Mouse (Mus musculus): ENCODE results near the gene Vipr1. TPM values are rescaled to one million over a fixed set of nuclear protein-coding genes. Genes with fewer than 3 reads are reported as not detected.

The Vipr1 gene
- polyA plus RNA-seq, 1 experiment, result 171 TPM

DNA sequence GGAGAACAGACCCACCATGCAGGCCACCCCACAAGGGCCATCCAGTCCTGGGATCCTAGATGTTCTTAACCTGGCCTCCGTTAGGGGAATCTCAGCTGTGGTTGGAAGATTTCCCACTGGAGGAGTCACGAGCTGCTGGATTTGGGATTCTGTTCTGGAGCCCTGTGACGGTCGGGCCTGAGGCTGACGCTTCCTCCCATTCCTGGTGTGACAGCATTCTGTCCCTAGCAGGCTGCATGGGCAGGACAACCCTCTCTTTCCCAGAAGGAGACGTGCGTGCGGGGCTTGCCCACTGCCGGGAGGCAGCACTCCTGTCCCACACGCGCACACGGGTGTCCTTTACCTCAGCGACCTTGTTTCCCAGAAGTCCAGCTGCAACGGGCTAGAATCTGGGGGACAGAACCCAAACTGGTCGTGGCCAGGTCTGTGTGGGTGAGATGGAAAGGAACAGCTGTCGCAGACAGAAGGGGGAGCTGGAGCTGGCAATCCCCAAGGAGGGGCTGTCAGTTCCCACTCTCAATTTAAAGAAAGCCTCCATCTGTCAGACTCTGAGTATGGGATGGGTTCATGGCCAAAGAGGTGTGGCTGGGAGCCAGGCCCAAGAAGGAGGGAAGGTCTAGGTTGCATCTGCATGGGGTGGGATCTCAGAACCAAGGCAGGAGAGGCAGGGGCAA, 24.6 kb downstream of the Vipr1 start:
- Histone ChIP-seq H3K27me3 (ENCODE audit: control insufficient read depth, insufficient read depth, low read length) (no peaks in the 10 kb centered on the region), H3K36me3 (ENCODE audit: control insufficient read depth, insufficient read depth, low read length) (peaks cover 64% of the 10 kb centered on the region), H3K27ac (ENCODE audit: insufficient read depth, low read depth, low read length) (no peak overlapping the region), H3K4me1 (ENCODE audit: control insufficient read depth, insufficient read depth, insufficient read length, low read length) (no peaks in the 10 kb centered on the region), H3K4me3 (ENCODE audit: low read depth, low read length) (no peak overlapping the region)
- TF ChIP-seq CTCF (IDR thresholded peaks at IDR 0.05; ENCODE audit: extremely low read depth, insufficient read length, insufficient replicate concordance, low read depth, low read length) (no peak), POLR2A (IDR thresholded peaks at IDR 0.05; ENCODE audit: low read depth, low read length) (no peak)
- 83% methylated on average over 16 of the region's 16 CpGs for WGBS

GRCm38 (mm10) chr9:121667822-121668221, 25.3 kb downstream of the Vipr1 start:
- TF ChIP-seq POLR2A (IDR thresholded peaks at IDR 0.05; ENCODE audit: low read depth, low read length), result no peak
- no peak for TF ChIP-seq CTCF (IDR thresholded peaks at IDR 0.05; ENCODE audit: extremely low read depth, insufficient read length, insufficient replicate concordance, low read depth, low read length)
- H3K4me1 ChIP-seq (ENCODE audit: control insufficient read depth, insufficient read depth, insufficient read length, low read length), result no peaks in the 10 kb centered on the region
- H3K27ac ChIP-seq (ENCODE audit: insufficient read depth, low read depth, low read length), result no peak overlapping the region
- H3K36me3 ChIP-seq (ENCODE audit: control insufficient read depth, insufficient read depth, low read length), result peaks cover 59% of the 10 kb centered on the region
- no peak overlapping the region for H3K4me3 ChIP-seq (ENCODE audit: low read depth, low read length)
- 70% methylated on average over 11 of the region's 11 CpGs for WGBS
- H3K27me3 ChIP-seq (ENCODE audit: control insufficient read depth, insufficient read depth, low read length), result no peaks in the 10 kb centered on the region

- Histone ChIP-seq H3K4me1 (ENCODE audit: control insufficient read depth, insufficient read depth, insufficient read length, low read length) (no peaks in the 10 kb centered on the region), H3K36me3 (ENCODE audit: control insufficient read depth, insufficient read depth, low read length) (peaks cover 49% of the 10 kb centered on the region), H3K27ac (ENCODE audit: insufficient read depth, low read depth, low read length) (no peak overlapping the region), H3K4me3 (ENCODE audit: low read depth, low read length) (peak overlapping the region; percentile 41), H3K27me3 (ENCODE audit: control insufficient read depth, insufficient read depth, low read length) (no peaks in the 10 kb centered on the region)
- WGBS, result 66% methylated on average over 28 of the region's 28 CpGs
- TF ChIP-seq POLR2A (IDR thresholded peaks at IDR 0.05; ENCODE audit: low read depth, low read length), result no peak
- TF ChIP-seq CTCF (IDR thresholded peaks at IDR 0.05; ENCODE audit: extremely low read depth, insufficient read length, insufficient replicate concordance, low read depth, low read length), result peak; percentile 38
These were observed 26.9 kb downstream of the Vipr1 start for GRCm38 (mm10) chr9:121669348-121669791.

DNA sequence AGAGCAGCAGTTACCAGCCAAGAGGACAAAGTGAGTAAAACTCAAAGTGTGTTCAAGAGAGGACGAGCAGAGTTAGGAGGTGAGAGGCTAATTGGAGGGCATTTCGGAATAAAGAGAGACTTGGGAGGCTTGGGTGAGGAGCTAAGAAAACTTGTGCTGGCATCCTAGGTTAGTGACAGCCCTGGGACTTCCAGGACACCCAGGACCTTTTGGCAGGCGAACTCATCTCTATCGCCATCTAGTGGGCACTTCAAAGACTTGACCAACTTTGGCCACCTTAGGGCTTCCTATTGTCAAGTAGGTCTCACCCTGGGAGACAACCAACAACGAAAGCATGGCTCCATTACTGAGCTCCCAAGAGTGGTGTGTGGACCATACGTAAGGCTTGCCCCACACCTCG, 28.8 kb downstream of the Vipr1 start:
- peak; percentile 78; the same call in 1 of the 2 replicates for TF ChIP-seq CTCF (IDR thresholded peaks at IDR 0.05; ENCODE audit: extremely low read depth, insufficient read length, insufficient replicate concordance, low read depth, low read length)
- TF ChIP-seq POLR2A (IDR thresholded peaks at IDR 0.05; ENCODE audit: low read depth, low read length), result no peak
- peaks cover 35% of the 10 kb centered on the region for H3K36me3 ChIP-seq (ENCODE audit: control insufficient read depth, insufficient read depth, low read length)
- H3K27me3 ChIP-seq (ENCODE audit: control insufficient read depth, insufficient read depth, low read length), result no peaks in the 10 kb centered on the region
- no peak overlapping the region for H3K4me3 ChIP-seq (ENCODE audit: low read depth, low read length)
- no peaks in the 10 kb centered on the region for H3K4me1 ChIP-seq (ENCODE audit: control insufficient read depth, insufficient read depth, insufficient read length, low read length)
- WGBS, result 40% methylated on average over 7 of the region's 7 CpGs
- no peak overlapping the region for H3K27ac ChIP-seq (ENCODE audit: insufficient read depth, low read depth, low read length)

DNA sequence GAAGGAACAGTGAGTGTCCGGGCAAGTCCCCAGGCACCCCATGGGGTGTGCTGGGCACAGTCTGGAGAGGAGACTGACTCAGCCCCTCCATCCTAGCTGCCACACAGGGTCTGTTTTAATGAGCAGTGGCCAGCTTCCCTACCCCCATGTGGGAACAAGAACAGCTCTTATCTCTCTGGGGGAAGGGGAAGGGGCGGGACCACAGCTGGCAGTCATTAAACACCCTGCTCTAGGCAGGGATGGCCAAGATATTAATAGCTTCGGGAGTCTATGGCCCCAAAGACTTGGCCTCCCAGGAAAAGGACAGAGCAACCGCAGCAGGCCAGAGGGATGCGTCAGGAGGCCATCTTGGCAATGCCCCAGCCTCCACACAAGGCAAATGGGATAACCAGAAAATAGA, 29.8 kb downstream of the Vipr1 start:
- Histone ChIP-seq H3K4me1 (ENCODE audit: control insufficient read depth, insufficient read depth, insufficient read length, low read length) (peaks cover 3% of the 10 kb centered on the region; the same call in 1 of the 2 replicates), H3K36me3 (ENCODE audit: control insufficient read depth, insufficient read depth, low read length) (peaks cover 29% of the 10 kb centered on the region), H3K27me3 (ENCODE audit: control insufficient read depth, insufficient read depth, low read length) (no peaks in the 10 kb centered on the region), H3K27ac (ENCODE audit: insufficient read depth, low read depth, low read length) (no peak overlapping the region), H3K4me3 (ENCODE audit: low read depth, low read length) (no peak overlapping the region)
- TF ChIP-seq POLR2A (IDR thresholded peaks at IDR 0.05; ENCODE audit: low read depth, low read length) (no peak), CTCF (IDR thresholded peaks at IDR 0.05; ENCODE audit: extremely low read depth, insufficient read length, insufficient replicate concordance, low read depth, low read length) (no peak)
- WGBS, result 51% methylated on average over 5 of the region's 5 CpGs

DNA sequence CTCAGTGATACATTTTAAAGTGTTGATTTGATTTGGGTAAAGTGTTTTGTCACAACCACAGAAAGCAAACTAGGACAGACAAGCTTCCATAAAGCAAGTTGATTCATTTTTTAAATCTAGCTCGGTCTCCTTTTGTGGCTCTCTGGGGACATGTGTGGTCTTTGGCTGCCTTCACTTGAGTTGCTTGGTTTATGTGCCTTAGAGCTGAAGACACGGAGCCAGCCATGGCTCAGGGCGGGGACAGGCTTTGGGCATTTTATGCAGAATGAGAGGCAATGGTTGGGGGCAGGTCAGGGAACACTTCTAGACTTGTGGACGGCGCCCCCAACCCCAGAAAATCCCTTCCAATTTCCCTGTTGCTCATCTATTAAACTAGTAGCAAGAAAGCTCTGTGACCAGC, 31.2 kb downstream of the Vipr1 start:
- Histone ChIP-seq H3K36me3 (ENCODE audit: control insufficient read depth, insufficient read depth, low read length) (peaks cover 20% of the 10 kb centered on the region), H3K27me3 (ENCODE audit: control insufficient read depth, insufficient read depth, low read length) (no peaks in the 10 kb centered on the region), H3K4me3 (ENCODE audit: low read depth, low read length) (no peak overlapping the region), H3K4me1 (ENCODE audit: control insufficient read depth, insufficient read depth, insufficient read length, low read length) (peaks cover 7% of the 10 kb centered on the region; the same call in 1 of the 2 replicates), H3K27ac (ENCODE audit: insufficient read depth, low read depth, low read length) (no peak overlapping the region)
- 92% methylated on average over 5 of the region's 5 CpGs for WGBS
- TF ChIP-seq CTCF (IDR thresholded peaks at IDR 0.05; ENCODE audit: extremely low read depth, insufficient read length, insufficient replicate concordance, low read depth, low read length) (no peak), POLR2A (IDR thresholded peaks at IDR 0.05; ENCODE audit: low read depth, low read length) (no peak)

DNA sequence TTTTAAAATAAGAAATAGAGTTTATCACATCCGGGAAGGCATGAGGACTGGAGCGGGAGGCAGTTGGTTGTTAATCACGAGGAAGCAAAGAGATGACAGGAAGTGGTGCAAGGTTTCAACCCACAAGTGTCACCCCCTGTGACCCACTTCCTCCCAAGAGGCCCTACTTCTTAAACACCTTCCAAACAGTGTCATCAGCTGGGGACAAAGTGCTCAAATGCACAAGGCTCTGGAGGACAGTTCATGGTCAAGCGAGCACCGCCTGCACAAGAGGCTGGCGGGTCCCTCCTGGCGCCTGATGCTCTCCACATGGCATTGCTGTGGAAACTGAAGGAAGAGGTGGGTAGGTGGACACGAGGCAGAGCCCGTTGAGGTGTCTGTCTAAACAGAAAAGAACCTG, 32.5 kb downstream of the Vipr1 start:
- no peak for TF ChIP-seq CTCF (IDR thresholded peaks at IDR 0.05; ENCODE audit: extremely low read depth, insufficient read length, insufficient replicate concordance, low read depth, low read length)
- no peak for TF ChIP-seq POLR2A (IDR thresholded peaks at IDR 0.05; ENCODE audit: low read depth, low read length)
- Histone ChIP-seq H3K27ac (ENCODE audit: insufficient read depth, low read depth, low read length) (no peak overlapping the region), H3K36me3 (ENCODE audit: control insufficient read depth, insufficient read depth, low read length) (peaks cover 13% of the 10 kb centered on the region), H3K4me1 (ENCODE audit: control insufficient read depth, insufficient read depth, insufficient read length, low read length) (peaks cover 9% of the 10 kb centered on the region; the same call in 1 of the 2 replicates), H3K4me3 (ENCODE audit: low read depth, low read length) (peak overlapping the region; percentile 15), H3K27me3 (ENCODE audit: control insufficient read depth, insufficient read depth, low read length) (no peaks in the 10 kb centered on the region)
- 74% methylated on average over 9 of the region's 9 CpGs for WGBS
